Mouse (Mus musculus) testis, postnatal 14 days (tissue): Measurements from ENCODE around the gene Zfand2b.

Experiments
- DNase-seq: peaks from one replicate; pipeline ENCODE4 v3.0.0; 2021; ENCODE audit warnings: low spot score

Gene Zfand2b

DNA sequence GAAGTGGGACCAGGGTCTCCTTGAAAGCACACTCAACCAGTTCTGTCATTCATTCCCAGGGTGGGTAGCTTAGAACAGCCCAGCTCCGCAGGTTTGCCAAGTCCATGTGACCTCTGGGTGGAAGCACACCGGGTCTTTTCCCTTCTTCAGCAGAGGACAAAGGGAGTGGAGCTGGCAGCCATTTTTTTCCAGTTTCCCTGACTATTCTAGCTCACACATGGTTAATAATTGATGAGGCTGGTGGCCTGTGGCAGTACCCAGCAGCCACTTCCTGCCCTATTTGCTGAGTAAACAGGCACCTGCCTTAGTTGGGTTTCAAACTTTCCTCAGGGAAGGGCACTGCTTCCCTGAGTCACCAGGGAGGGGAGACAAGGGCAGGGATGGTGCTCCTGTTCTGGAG is 46.0 kb downstream of the Zfand2b start:
- DNase-seq: no peak

DNA sequence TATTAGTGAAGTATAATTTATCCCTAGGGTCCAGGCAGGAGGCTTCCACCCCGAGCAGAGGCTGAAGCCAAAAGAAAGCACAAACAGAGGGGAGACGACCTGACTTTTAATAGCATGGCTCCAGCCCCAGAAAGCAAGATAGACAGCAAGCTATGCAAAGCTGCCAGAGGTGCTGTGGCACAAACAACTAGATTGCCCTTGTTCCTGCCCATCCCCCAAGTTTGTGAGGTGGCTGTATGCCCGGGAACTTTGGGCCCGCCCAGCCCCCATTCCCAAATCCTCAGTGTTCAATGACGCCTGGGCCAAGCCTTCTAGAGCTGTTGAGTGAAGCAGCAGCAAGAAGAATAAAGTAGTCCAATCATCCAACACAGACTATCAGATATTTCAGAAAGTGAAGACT is 46.4 kb downstream of the Zfand2b start:
- DNase-seq: no peak

DNA sequence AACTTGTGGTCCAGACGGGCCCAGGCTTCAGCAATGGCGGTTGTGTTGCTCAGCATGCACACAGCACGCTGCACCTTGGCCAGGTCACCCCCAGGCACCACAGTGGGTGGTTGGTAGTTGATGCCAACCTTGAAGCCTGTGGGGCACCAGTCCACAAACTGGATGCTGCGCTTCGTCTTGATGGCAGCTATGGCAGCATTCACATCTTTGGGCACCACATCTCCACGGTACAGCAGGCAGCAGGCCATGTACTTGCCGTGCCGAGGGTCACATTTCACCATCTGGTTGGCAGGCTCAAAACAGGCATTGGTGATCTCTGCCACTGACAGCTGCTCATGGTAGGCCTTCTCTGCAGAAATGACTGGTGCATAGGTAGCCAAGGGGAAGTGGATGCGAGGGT is 47.3 kb downstream of the Zfand2b start:
- DNase-seq: no peak

DNA sequence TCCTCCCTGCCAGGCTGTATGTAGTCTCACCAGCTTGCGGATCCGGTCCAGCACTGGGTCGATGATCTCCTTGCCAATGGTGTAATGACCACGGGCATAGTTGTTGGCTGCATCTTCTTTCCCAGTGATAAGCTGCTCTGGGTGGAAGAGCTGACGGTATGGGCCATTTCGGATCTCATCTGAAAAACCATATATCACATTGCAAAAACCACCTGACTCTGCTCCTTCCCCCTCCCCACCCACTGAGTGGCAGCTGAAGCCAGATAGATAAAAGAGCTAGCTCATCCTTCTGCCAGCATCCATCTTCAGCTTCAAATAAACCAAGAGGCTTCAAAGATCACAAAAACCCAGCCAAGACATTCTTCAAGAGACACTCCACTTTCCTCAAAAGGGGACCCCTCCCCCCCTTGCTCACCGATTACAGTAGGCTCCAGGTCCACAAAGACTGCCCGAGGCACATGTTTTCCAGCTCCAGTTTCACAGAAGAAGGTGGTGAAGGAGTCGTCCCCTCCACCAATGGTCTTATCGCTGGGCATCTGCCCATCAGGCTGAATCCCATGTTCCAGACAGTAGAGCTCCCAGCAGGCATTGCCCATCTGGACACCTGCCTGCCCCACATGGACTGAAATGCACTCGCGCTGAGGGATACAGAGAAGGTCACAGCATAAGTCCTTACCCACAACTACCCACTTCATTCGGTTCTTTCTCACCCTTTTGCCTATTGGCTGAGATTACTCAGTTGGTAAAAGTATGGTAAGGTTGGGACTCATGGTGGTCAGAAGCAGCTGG is 48.5 kb downstream of the Zfand2b start:
- no peak for DNase-seq

DNA sequence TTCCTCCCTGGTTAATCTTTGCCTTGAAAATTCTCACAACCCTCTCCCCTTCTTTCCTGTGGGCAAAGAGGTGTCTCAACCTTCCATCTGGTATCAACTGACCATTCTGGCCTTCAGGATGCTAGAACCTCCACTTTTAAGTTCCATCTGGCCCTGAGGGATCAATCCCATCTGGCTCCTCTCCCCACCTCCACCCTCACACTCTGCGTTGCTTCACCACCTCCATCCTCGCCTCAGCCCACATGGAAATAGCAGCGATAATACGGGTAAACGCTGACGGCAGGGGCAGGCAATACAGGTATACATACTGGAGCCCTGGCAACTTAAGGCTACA is 49.4 kb downstream of the Zfand2b start:
- DNase-seq: no peak

DNA sequence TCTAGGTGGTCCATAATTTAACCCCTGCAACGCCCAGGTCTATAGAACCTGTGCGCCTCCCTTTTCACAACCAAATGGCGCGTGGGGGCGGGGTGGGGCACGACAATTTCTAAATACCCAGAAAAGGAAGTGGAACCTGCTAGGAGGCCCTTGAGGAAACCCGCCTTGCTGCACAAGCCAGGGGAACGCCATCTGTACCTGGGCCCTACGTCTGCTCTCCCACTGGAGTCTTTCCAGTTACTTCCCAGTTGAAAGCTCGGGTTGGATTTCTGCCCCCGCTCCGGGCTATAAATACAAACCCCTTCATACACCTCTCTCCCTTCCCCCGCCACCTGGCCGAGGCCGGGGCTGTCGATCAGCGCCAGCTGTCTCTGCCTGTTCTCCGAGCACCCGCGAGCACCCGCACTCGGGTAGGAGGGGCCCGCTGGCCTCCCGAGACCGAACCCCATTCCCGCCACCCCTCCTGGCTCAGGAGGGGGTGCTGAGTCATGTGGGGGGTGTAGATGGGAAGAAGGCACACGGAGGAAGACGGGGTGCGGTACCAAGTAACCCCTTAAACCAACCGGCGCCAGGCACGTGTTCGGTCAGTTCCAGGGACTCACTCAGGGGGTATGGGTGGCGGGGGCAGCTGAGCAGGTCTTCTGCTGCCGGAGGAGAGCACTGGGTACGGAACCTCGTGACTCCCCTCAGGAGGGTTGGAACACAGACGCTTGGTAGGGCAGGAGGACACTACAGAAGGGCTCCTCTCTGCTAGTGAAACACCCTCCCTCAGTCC is 50.0 kb downstream of the Zfand2b start:
- no peak for DNase-seq

DNA sequence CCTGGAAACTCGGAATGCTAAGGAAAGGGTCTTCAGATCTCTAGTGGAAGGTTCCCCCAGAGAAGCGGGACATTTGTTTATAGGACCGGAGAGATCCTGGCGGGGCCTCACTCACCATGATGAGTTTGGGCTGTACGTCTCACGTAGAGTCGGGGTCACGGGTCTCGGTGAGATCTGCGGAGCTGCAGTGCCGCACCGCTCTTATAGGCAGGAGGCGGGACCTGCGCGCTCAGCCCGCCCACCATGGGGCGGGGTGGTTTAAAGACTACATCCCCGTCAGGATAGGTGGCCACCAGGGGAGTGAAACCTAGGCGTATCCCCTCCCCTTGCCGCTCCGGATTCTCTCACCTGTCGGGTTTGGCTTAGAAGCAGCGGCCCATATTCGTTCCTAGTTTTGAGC is 50.6 kb downstream of the Zfand2b start:
- peak; percentile 76 for DNase-seq

DNA sequence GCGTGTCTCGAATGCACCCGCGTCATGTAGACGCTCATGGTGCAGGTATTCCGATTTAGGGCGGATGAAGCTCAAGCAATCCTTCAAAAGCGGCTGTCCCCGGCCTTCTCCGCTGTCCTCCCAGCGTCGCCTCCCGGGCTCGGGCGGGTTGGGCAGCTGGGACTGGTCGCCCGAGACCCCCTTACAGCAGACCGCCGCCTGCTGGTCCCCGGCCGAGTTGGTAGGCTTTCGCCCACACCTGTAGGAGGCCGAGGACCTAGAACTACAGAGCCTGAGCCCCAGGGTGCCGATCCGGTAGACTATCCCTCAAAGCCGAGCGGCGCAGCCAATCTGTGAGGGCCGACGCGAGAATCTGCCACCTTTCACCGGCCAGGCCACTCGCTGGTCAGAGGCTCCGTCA is 51.1 kb downstream of the Zfand2b start, which contains the start of gene Tuba4a:
Tuba4a (minus strand) TSS at position 335 of the 400 bp plus-strand sequence.
- DNase-seq: no peak
